ENCODE assay signal across 8 mouse cellular contexts in the genomic region with DNA sequence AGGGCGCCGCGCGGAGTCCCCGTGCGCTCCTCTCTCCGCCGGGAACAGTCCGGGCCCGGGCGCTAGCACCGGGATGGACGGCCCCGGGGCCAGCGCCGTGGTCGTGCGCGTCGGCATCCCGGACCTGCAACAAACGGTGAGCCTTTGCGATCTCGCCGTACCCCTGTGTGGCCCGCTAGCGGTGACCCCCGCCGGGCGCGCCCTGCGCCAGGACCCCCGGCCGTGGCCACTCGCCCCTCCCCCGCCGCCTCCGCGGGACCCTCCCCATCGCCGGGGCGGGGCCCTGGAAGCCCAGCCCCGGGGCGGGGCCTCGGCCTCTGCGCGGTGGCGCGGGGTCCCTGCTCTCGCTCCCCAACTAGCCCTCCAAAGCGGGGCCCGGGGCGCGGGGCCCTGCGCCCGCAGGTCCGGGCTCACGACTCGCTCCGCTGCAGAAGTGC. TPM values are rescaled to one million over a fixed set of nuclear protein-coding genes. Genes with fewer than 3 reads are reported as not detected.
A peak's percentile ranks its signal among the peaks of the same experiment; 100 is the strongest.
DNase-seq lines count a peak whose midpoint lies in the region; ATAC-seq and TF ChIP-seq lines count a peak whose summit lies in the region.

No protein-coding gene starts in this region.

- ATAC-seq in forebrain, embryonic 12.5 days (ENCODE audit: low FRiP score): peak; percentile 85
- ATAC-seq in hindbrain, postnatal 0 days: peak; percentile 73
- peak; percentile 56 for ATAC-seq in liver, embryonic 13.5 days (ENCODE audit: low read depth)

- peaks cover 56% of the 10 kb centered on the region for H3K27me3 ChIP-seq in forebrain, embryonic 12.5 days
- H3K27me3 ChIP-seq in hindbrain, postnatal 0 days (ENCODE audit: insufficient read depth, low read length): no peaks in the 10 kb centered on the region
- H3K27me3 ChIP-seq in liver, embryonic 13.5 days: peaks cover 48% of the 10 kb centered on the region

- H3K4me3 ChIP-seq in forebrain, embryonic 12.5 days (replicated peaks): peak overlapping the region; percentile 71
- H3K4me3 ChIP-seq in hindbrain, postnatal 0 days (ENCODE audit: low read length): peak overlapping the region; percentile 86
- peak overlapping the region; percentile 67 for H3K4me3 ChIP-seq in liver, embryonic 13.5 days (replicated peaks)

- peak overlapping the region; percentile 72 for H3K27ac ChIP-seq in forebrain, embryonic 12.5 days
- peak overlapping the region; percentile 92 for H3K27ac ChIP-seq in hindbrain, postnatal 0 days
- 0 out of 2 replicates have a peak overlapping the region, but pooled peaks have one; percentile 23 for H3K27ac ChIP-seq in liver, embryonic 13.5 days

- 0% methylated on average over 20 of the region's 60 CpGs for WGBS in forebrain, embryonic 12.5 days
- WGBS in hindbrain, postnatal 0 days: 0% methylated on average over 36 of the region's 60 CpGs
- under 1% methylated on average over 55 of the region's 60 CpGs for WGBS in liver, embryonic 13.5 days (ENCODE audit: insufficient replicate concordance)

- peak overlapping the region; percentile 85 for H3K4me2 ChIP-seq in forebrain, embryonic 12.5 days
- H3K4me2 ChIP-seq in hindbrain, postnatal 0 days (ENCODE audit: low read depth, low read length): peak overlapping the region; percentile 84
- peak overlapping the region; percentile 89 for H3K4me2 ChIP-seq in liver, embryonic 13.5 days

- TF ChIP-seq POLR2A in brain, embryonic 14.5 days (IDR thresholded peaks at IDR 0.05; ENCODE audit: borderline replicate concordance, extremely low read depth, insufficient read depth, insufficient read length, poor library complexity, severe bottlenecking): peak; percentile 72

- H3K9ac ChIP-seq in forebrain, embryonic 12.5 days: peak overlapping the region; percentile 73
- peak overlapping the region; percentile 83 for H3K9ac ChIP-seq in hindbrain, postnatal 0 days (replicated peaks; ENCODE audit: low read length)
- peak overlapping the region; percentile 62 for H3K9ac ChIP-seq in liver, embryonic 13.5 days

- DNase-seq in kidney, adult 11 months: peak; percentile 15
- DNase-seq in kidney, adult 8-10 months: no peak
- peak; percentile 80 for DNase-seq in brain, embryonic 14.5 days (ENCODE audit: low read depth)
- peak; percentile 90 for DNase-seq in hindbrain, postnatal 0 days (ENCODE audit: low spot score)
- DNase-seq in liver, embryonic 13.5 days: no peak
- DNase-seq in retina, postnatal 1 day: peak; percentile 84
- DNase-seq in c-Kit-positive CD71-positive TER-119-positive erythroid progenitor cells, embryonic 14.5 days (ENCODE audit: low spot score): no peak

- TF ChIP-seq CTCF in brain, embryonic 14.5 days (IDR thresholded peaks at IDR 0.05; ENCODE audit: borderline replicate concordance, extremely low read depth, insufficient read depth, insufficient read length): no peak
- TF ChIP-seq CTCF in hindbrain, postnatal 0 days (IDR thresholded peaks at IDR 0.05; ENCODE audit: low read depth): no peak

- no peaks in the 10 kb centered on the region for H3K36me3 ChIP-seq in forebrain, embryonic 12.5 days (replicated peaks)
- H3K36me3 ChIP-seq in hindbrain, postnatal 0 days (ENCODE audit: insufficient read depth, low read length): peaks cover 4% of the 10 kb centered on the region; the same call in 1 of the 2 replicates
- H3K36me3 ChIP-seq in liver, embryonic 13.5 days: peaks cover 8% of the 10 kb centered on the region; the same call in 1 of the 2 replicates

- peaks cover 44% of the 10 kb centered on the region for H3K4me1 ChIP-seq in forebrain, embryonic 12.5 days
- peaks cover 5% of the 10 kb centered on the region; the same call in 1 of the 2 replicates for H3K4me1 ChIP-seq in hindbrain, postnatal 0 days (ENCODE audit: insufficient read depth, low read length)
- peaks cover 41% of the 10 kb centered on the region for H3K4me1 ChIP-seq in liver, embryonic 13.5 days (replicated peaks)

- H3K9me3 ChIP-seq in forebrain, embryonic 12.5 days: no peaks in the 10 kb centered on the region
- no peaks in the 10 kb centered on the region for H3K9me3 ChIP-seq in hindbrain, postnatal 0 days (ENCODE audit: low read length)
- no peaks in the 10 kb centered on the region for H3K9me3 ChIP-seq in liver, embryonic 13.5 days (replicated peaks)

RNA-seq across cellular contexts. Expression of a gene that starts 0.4 kb away (rescaled TPM):
- 31.2 and 41.5 TPM in 2 replicates for polyA plus RNA-seq in brain, embryonic 14.5 days (2012; rRNA removed)
- 7.9 and 8.8 TPM in 2 replicates for polyA plus RNA-seq in forebrain, embryonic 12.5 days (2016; fragmentation: Nextera tagmentation; extraction: Ambion mirVana)
- total RNA-seq in hindbrain, postnatal 0 days (2014; rRNA removed): 43.6 and 61.8 TPM in 2 replicates
- 7.1 and 8.7 TPM in 2 replicates for polyA plus RNA-seq in hindbrain, postnatal 0 days (2015; fragmentation: Nextera tagmentation; extraction: Ambion mirVana)
- 0.23 and 0.43 TPM in 2 replicates for polyA plus RNA-seq in liver, embryonic 13.5 days (2015; fragmentation: Nextera tagmentation; extraction: Ambion mirVana)

RNA-seq across cellular contexts. Expression of a gene that starts 22.6 kb away (rescaled TPM):
- polyA plus RNA-seq in brain, embryonic 14.5 days (2012; rRNA removed): 25.3 and 28.6 TPM in 2 replicates
- 12.5 and 13.6 TPM in 2 replicates for polyA plus RNA-seq in forebrain, embryonic 12.5 days (2016; fragmentation: Nextera tagmentation; extraction: Ambion mirVana)
- total RNA-seq in hindbrain, postnatal 0 days (2014; rRNA removed): 34.6 and 35.8 TPM in 2 replicates
- 28.5 and 28.9 TPM in 2 replicates for polyA plus RNA-seq in hindbrain, postnatal 0 days (2015; fragmentation: Nextera tagmentation; extraction: Ambion mirVana)
- 4.8 and 4.9 TPM in 2 replicates for polyA plus RNA-seq in liver, embryonic 13.5 days (2015; fragmentation: Nextera tagmentation; extraction: Ambion mirVana)

RNA-seq across cellular contexts. Expression of a gene that starts 46.1 kb away (rescaled TPM):
- 87.2 and 99.5 TPM in 2 replicates for polyA plus RNA-seq in brain, embryonic 14.5 days (2012; rRNA removed)
- 44.1 and 51.6 TPM in 2 replicates for polyA plus RNA-seq in forebrain, embryonic 12.5 days (2016; fragmentation: Nextera tagmentation; extraction: Ambion mirVana)
- 101 and 108 TPM in 2 replicates for total RNA-seq in hindbrain, postnatal 0 days (2014; rRNA removed)
- 64.7 and 67.8 TPM in 2 replicates for polyA plus RNA-seq in hindbrain, postnatal 0 days (2015; fragmentation: Nextera tagmentation; extraction: Ambion mirVana)
- 0.12 and 0.14 TPM in 2 replicates for polyA plus RNA-seq in liver, embryonic 13.5 days (2015; fragmentation: Nextera tagmentation; extraction: Ambion mirVana)

Comparison
In these comparisons a context has a peak if more than half of its experiments do, and no peak if none do; other contexts are left out.
1. DNase-seq: peak in kidney, adult 11 months (single experiment), brain, embryonic 14.5 days (single experiment), hindbrain, postnatal 0 days (single experiment) and retina, postnatal 1 day (single experiment); none in kidney, adult 8-10 months (0 of 2), liver, embryonic 13.5 days (single experiment) and c-Kit-positive CD71-positive TER-119-positive erythroid progenitor cells, embryonic 14.5 days (single experiment).
2. H3K27ac ChIP-seq: peak in every context shown above with its lines; median percentile 92 in hindbrain, postnatal 0 days; 72 in forebrain, embryonic 12.5 days; 23 in liver, embryonic 13.5 days.
3. RNA of a gene that starts 46.1 kb away (polyA plus RNA-seq): 87.2 to 99.5 TPM in brain, embryonic 14.5 days, 64.7 to 67.8 TPM in hindbrain, postnatal 0 days and 44.1 to 51.6 TPM in forebrain, embryonic 12.5 days; 0.12 to 0.14 TPM in liver, embryonic 13.5 days; every median in the first group is over 10 times any median in the second.
4. Peak in every context shown above with its lines, with median percentiles within 50 percentile points of each other: ATAC-seq, H3K4me2 ChIP-seq, H3K4me3 ChIP-seq and H3K9ac ChIP-seq.